Mouse (Mus musculus): ENCODE measurements around the gene Ovch2. TPM values are rescaled to one million over a fixed set of nuclear protein-coding genes. Genes with fewer than 3 reads are reported as not detected.

Gene Ovch2
- polyA plus RNA-seq, 1 experiment from 2014 or later, result not detected

GRCm38 (mm10) chr7:107787977-107788620 is 12.9 kb downstream of the Ovch2 start:
- Histone ChIP-seq H3K4me1 (ENCODE audit: control insufficient read depth, insufficient read depth, low read length) (no peaks in the 10 kb centered on the region), H3K9me3 (replicated peaks; ENCODE audit: control insufficient read depth, low read length) (no peaks in the 10 kb centered on the region), H3K4me3 (ENCODE audit: low read depth, low read length) (no peak overlapping the region), H3K27me3 (replicated peaks; ENCODE audit: control insufficient read depth, insufficient read depth, low read length) (no peaks in the 10 kb centered on the region), H3K9ac (ENCODE audit: low read length) (no peak overlapping the region), H3K36me3 (ENCODE audit: control insufficient read depth, insufficient read depth, low read length) (no peaks in the 10 kb centered on the region), H3K4me2 (ENCODE audit: low read length) (no peak overlapping the region), H3K27ac (ENCODE audit: low read depth, low read length) (no peak overlapping the region)
- 60% methylated on average over 3 of the region's 3 CpGs for WGBS
- no peak for ATAC-seq
- peak; percentile 63 for DNase-seq (ENCODE audit: low spot score)

DNA sequence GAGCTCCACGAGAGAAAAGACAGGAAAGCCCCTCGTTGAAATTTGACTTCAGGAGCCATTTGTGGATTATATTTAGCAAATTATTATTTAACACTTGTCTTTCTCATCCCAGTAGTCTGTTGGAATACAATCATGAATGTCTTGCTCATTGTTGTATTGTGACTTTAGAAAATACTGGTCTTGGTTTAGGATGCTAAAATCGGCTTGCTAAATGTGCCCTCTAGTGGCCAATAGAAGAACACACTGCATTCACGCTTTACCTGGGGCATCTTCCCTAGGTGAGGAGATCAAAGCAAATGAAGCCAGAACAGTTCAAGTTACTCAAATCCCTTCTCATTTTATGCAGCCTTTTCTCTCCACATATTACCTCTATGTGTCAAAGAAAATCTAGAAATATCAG is 21.4 kb downstream of the Ovch2 start:
- no peak for ATAC-seq

GRCm38 (mm10) chr7:107778216-107778615 is 22.8 kb downstream of the Ovch2 start:
- WGBS, result 76% methylated on average over 1 of the region's 1 CpGs
- Histone ChIP-seq H3K4me2 (ENCODE audit: low read length) (no peak overlapping the region), H3K27ac (ENCODE audit: low read depth, low read length) (no peak overlapping the region), H3K27me3 (replicated peaks; ENCODE audit: control insufficient read depth, insufficient read depth, low read length) (no peaks in the 10 kb centered on the region), H3K9me3 (replicated peaks; ENCODE audit: control insufficient read depth, low read length) (no peaks in the 10 kb centered on the region), H3K4me3 (ENCODE audit: low read depth, low read length) (no peak overlapping the region), H3K36me3 (ENCODE audit: control insufficient read depth, insufficient read depth, low read length) (no peaks in the 10 kb centered on the region), H3K4me1 (ENCODE audit: control insufficient read depth, insufficient read depth, low read length) (no peaks in the 10 kb centered on the region), H3K9ac (ENCODE audit: low read length) (no peak overlapping the region)
- DNase-seq (ENCODE audit: low spot score) (no peak), ATAC-seq (no peak)

More for the DNA sequence above, 21.4 kb downstream of the Ovch2 start:
- H3K4me2 ChIP-seq (ENCODE audit: low read length), result no peak overlapping the region
- no peaks in the 10 kb centered on the region for H3K27me3 ChIP-seq (replicated peaks; ENCODE audit: control insufficient read depth, insufficient read depth, low read length)
- no peak overlapping the region for H3K4me3 ChIP-seq (ENCODE audit: low read depth, low read length)
- no peaks in the 10 kb centered on the region for H3K4me1 ChIP-seq (ENCODE audit: control insufficient read depth, insufficient read depth, low read length)
- no peaks in the 10 kb centered on the region for H3K36me3 ChIP-seq (ENCODE audit: control insufficient read depth, insufficient read depth, low read length)
- H3K9ac ChIP-seq (ENCODE audit: low read length), result no peak overlapping the region
- WGBS, result 48% methylated on average over 4 of the region's 4 CpGs
- no peak overlapping the region for H3K27ac ChIP-seq (ENCODE audit: low read depth, low read length)
- DNase-seq (ENCODE audit: low spot score), result peak; percentile 51
- H3K9me3 ChIP-seq (replicated peaks; ENCODE audit: control insufficient read depth, low read length), result no peaks in the 10 kb centered on the region

DNA sequence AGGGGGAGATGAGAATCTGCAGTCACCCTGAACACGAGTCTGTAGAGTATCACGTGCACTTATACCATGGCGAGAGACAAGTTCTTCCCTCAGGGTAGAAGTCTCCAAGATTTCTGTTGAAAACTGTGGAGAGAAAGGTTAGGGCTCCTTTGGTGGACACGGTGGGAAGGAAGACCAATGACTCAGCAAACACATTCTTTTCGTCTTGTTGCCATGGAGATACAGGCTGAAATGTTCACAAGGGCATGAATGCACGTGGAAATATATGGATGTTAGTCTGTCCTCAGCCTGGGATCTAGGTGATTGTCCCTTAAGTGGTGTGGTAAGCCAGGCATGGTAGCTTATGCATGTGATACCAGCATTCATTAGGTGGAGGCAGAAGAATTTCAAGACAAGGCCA is 30.2 kb downstream of the Ovch2 start:
- no peaks in the 10 kb centered on the region for H3K4me1 ChIP-seq (ENCODE audit: control insufficient read depth, insufficient read depth, low read length)
- no peaks in the 10 kb centered on the region for H3K36me3 ChIP-seq (ENCODE audit: control insufficient read depth, insufficient read depth, low read length)
- no peak overlapping the region for H3K9ac ChIP-seq (ENCODE audit: low read length)
- no peaks in the 10 kb centered on the region for H3K9me3 ChIP-seq (replicated peaks; ENCODE audit: control insufficient read depth, low read length)
- 65% methylated on average over 6 of the region's 6 CpGs for WGBS
- DNase-seq (ENCODE audit: low spot score) (no peak), ATAC-seq (no peak)
- no peak overlapping the region for H3K27ac ChIP-seq (ENCODE audit: low read depth, low read length)
- no peak overlapping the region for H3K4me3 ChIP-seq (ENCODE audit: low read depth, low read length)
- no peaks in the 10 kb centered on the region for H3K27me3 ChIP-seq (replicated peaks; ENCODE audit: control insufficient read depth, insufficient read depth, low read length)
- no peak overlapping the region for H3K4me2 ChIP-seq (ENCODE audit: low read length)

- ATAC-seq (peak; percentile 42; the same call in 1 of the 2 replicates), DNase-seq (ENCODE audit: low spot score) (peak; percentile 9)
- H3K4me1 ChIP-seq (ENCODE audit: control insufficient read depth, insufficient read depth, low read length), result no peaks in the 10 kb centered on the region
- 0 out of 2 replicates have a peak within 1 kb of the TSS, but pooled peaks have one; percentile 12 for H3K4me3 ChIP-seq (ENCODE audit: low read depth, low read length)
- H3K9me3 ChIP-seq (replicated peaks; ENCODE audit: control insufficient read depth, low read length), result no peaks in the 10 kb centered on the region
- WGBS, result 14% methylated on average over 23 of the region's 23 CpGs
- no peaks in the 10 kb centered on the region for H3K27me3 ChIP-seq (replicated peaks; ENCODE audit: control insufficient read depth, insufficient read depth, low read length)
- H3K27ac ChIP-seq (ENCODE audit: low read depth, low read length), result no peak within 1 kb of the TSS
- peak within 1 kb of the TSS; percentile 50 for H3K9ac ChIP-seq (ENCODE audit: low read length)
- H3K36me3 ChIP-seq (ENCODE audit: control insufficient read depth, insufficient read depth, low read length), result no peaks in the 10 kb centered on the region
- peak within 1 kb of the TSS; percentile 46 for H3K4me2 ChIP-seq (ENCODE audit: low read length)
These were observed 43.5 kb downstream of the Ovch2 start, which contains the start of gene Cyb5r2 for GRCm38 (mm10) chr7:107757308-107758151. TSS of gene Cyb5r2 (minus strand) at chr7:107758032.

- no peak for ATAC-seq
- H3K4me1 ChIP-seq (ENCODE audit: control insufficient read depth, insufficient read depth, low read length), result no peaks in the 10 kb centered on the region
- H3K36me3 ChIP-seq (ENCODE audit: control insufficient read depth, insufficient read depth, low read length), result no peaks in the 10 kb centered on the region
- no peaks in the 10 kb centered on the region for H3K9me3 ChIP-seq (replicated peaks; ENCODE audit: control insufficient read depth, low read length)
- H3K27ac ChIP-seq (ENCODE audit: low read depth, low read length), result no peak overlapping the region
- no peak overlapping the region for H3K4me3 ChIP-seq (ENCODE audit: low read depth, low read length)
- H3K27me3 ChIP-seq (replicated peaks; ENCODE audit: control insufficient read depth, insufficient read depth, low read length), result no peaks in the 10 kb centered on the region
- H3K4me2 ChIP-seq (ENCODE audit: low read length), result no peak overlapping the region
- H3K9ac ChIP-seq (ENCODE audit: low read length), result no peak overlapping the region
- no peak for DNase-seq (ENCODE audit: low spot score)
- 100% methylated on average over 2 of the region's 2 CpGs for WGBS
These were observed 44.3 kb downstream of the Ovch2 start for GRCm38 (mm10) chr7:107756748-107757147.

- no peaks in the 10 kb centered on the region for H3K27me3 ChIP-seq (replicated peaks; ENCODE audit: control insufficient read depth, insufficient read depth, low read length)
- H3K4me3 ChIP-seq (ENCODE audit: low read depth, low read length), result no peak overlapping the region
- H3K9me3 ChIP-seq (replicated peaks; ENCODE audit: control insufficient read depth, low read length), result no peaks in the 10 kb centered on the region
- no peak overlapping the region for H3K27ac ChIP-seq (ENCODE audit: low read depth, low read length)
- DNase-seq (ENCODE audit: low spot score) (no peak), ATAC-seq (no peak)
- 70% methylated on average over 3 of the region's 3 CpGs for WGBS
- no peaks in the 10 kb centered on the region for H3K4me1 ChIP-seq (ENCODE audit: control insufficient read depth, insufficient read depth, low read length)
- H3K9ac ChIP-seq (ENCODE audit: low read length), result no peak overlapping the region
- H3K4me2 ChIP-seq (ENCODE audit: low read length), result no peak overlapping the region
- no peaks in the 10 kb centered on the region for H3K36me3 ChIP-seq (ENCODE audit: control insufficient read depth, insufficient read depth, low read length)
These were observed 45.1 kb downstream of the Ovch2 start for GRCm38 (mm10) chr7:107755905-107756304.

GRCm38 (mm10) chr7:107752031-107752520 is 48.9 kb downstream of the Ovch2 start:
- 69% methylated on average over 10 of the region's 10 CpGs for WGBS
- no peaks in the 10 kb centered on the region for H3K27me3 ChIP-seq (replicated peaks; ENCODE audit: control insufficient read depth, insufficient read depth, low read length)
- no peak overlapping the region for H3K4me3 ChIP-seq (ENCODE audit: low read depth, low read length)
- DNase-seq (ENCODE audit: low spot score), result no peak
- ATAC-seq, result no peak
- H3K4me1 ChIP-seq (ENCODE audit: control insufficient read depth, insufficient read depth, low read length), result no peaks in the 10 kb centered on the region
- H3K9me3 ChIP-seq (replicated peaks; ENCODE audit: control insufficient read depth, low read length), result no peaks in the 10 kb centered on the region
- no peaks in the 10 kb centered on the region for H3K36me3 ChIP-seq (ENCODE audit: control insufficient read depth, insufficient read depth, low read length)
- no peak overlapping the region for H3K4me2 ChIP-seq (ENCODE audit: low read length)
- H3K27ac ChIP-seq (ENCODE audit: low read depth, low read length), result no peak overlapping the region
- no peak overlapping the region for H3K9ac ChIP-seq (ENCODE audit: low read length)

DNA sequence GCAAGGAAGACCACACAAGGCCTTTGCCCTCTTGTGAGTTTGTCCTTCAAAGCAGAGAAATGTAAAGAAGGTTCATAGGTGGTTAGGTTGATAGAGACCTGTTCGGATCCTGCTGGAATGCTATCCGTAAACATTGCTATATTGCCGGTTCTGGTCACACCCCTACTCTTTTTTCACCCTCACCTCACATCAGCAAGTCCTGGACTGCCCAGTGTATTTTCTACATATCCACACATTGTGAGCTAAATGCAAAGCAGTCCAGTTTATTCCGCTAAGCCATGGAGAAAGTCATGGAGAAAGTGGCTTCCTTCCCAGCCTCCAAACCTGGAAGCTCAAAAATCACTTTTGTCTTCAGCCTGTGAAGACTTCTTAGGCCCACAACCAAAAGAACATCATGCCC is 51.3 kb downstream of the Ovch2 start:
- Histone ChIP-seq H3K4me2 (ENCODE audit: low read length) (no peak overlapping the region), H3K4me1 (ENCODE audit: control insufficient read depth, insufficient read depth, low read length) (no peaks in the 10 kb centered on the region), H3K27me3 (replicated peaks; ENCODE audit: control insufficient read depth, insufficient read depth, low read length) (no peaks in the 10 kb centered on the region), H3K9ac (ENCODE audit: low read length) (no peak overlapping the region), H3K9me3 (replicated peaks; ENCODE audit: control insufficient read depth, low read length) (no peaks in the 10 kb centered on the region), H3K4me3 (ENCODE audit: low read depth, low read length) (no peak overlapping the region), H3K27ac (ENCODE audit: low read depth, low read length) (no peak overlapping the region), H3K36me3 (ENCODE audit: control insufficient read depth, insufficient read depth, low read length) (no peaks in the 10 kb centered on the region)
- no peak for DNase-seq (ENCODE audit: low spot score)
- no peak for ATAC-seq
- 95% methylated on average over 4 of the region's 4 CpGs for WGBS

All from forebrain, embryonic 14.5 days (tissue).